Mouse (Mus musculus): ENCODE data around the gene Osbpl6. TPM values are rescaled to one million over a fixed set of nuclear protein-coding genes. Genes with fewer than 3 reads are reported as not detected.

The Osbpl6 gene
- polyA plus RNA-seq, 2 experiments, result 8.9 to 11.5 TPM

- H3K4me3 ChIP-seq (replicated peaks; ENCODE audit: low read length), result no peak overlapping the region
- no peak for ATAC-seq (ENCODE audit: low FRiP score, low read depth)
- no peak overlapping the region for H3K27ac ChIP-seq (replicated peaks; ENCODE audit: low read depth, low read length)
- H3K36me3 ChIP-seq (ENCODE audit: control insufficient read depth, insufficient read depth, low read length), result peaks cover 76% of the 10 kb centered on the region
- no peak overlapping the region for H3K4me2 ChIP-seq (replicated peaks; ENCODE audit: low read depth, low read length, severe bottlenecking)
- 95% methylated on average over 12 of the region's 12 CpGs for WGBS
- no peaks in the 10 kb centered on the region for H3K27me3 ChIP-seq (ENCODE audit: control insufficient read depth, insufficient read depth, low read length)
- TF ChIP-seq POLR2A (IDR thresholded peaks at IDR 0.05; ENCODE audit: borderline replicate concordance, extremely low read depth, insufficient read depth, insufficient read length), result no peak
- DNase-seq (ENCODE audit: low spot score), result no peak
- H3K9ac ChIP-seq (ENCODE audit: low read depth, low read length, severe bottlenecking), result no peak overlapping the region
- no peaks in the 10 kb centered on the region for H3K9me3 ChIP-seq (ENCODE audit: control insufficient read depth, low read length)
- no peaks in the 10 kb centered on the region for H3K4me1 ChIP-seq (ENCODE audit: control insufficient read depth, insufficient read depth, low read length)
Measured at GRCm38 (mm10) chr2:76630293-76630692, 224.0 kb downstream of the Osbpl6 start.

DNA sequence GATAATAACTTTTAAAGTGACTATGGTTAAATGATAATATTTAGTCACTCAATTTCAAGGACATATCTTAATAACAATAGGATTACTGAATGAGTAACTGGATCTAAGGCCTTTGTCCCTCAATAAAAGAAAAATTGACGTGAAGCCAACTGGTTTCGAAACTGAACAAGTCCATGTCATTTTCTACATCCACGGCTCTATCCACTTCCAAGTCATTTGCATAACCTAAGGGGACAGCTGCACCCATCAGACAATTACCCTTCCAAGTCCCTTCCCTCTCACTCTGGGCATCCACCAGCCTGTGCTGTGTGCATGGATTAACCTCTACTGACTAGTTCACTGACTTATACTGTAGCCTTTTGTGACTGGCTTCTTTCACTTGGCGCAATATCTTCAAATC, 225.3 kb downstream of the Osbpl6 start:
- DNase-seq (ENCODE audit: low spot score) (no peak), ATAC-seq (ENCODE audit: low FRiP score, low read depth) (no peak)
- Histone ChIP-seq H3K4me1 (ENCODE audit: control insufficient read depth, insufficient read depth, low read length) (no peaks in the 10 kb centered on the region), H3K27me3 (ENCODE audit: control insufficient read depth, insufficient read depth, low read length) (no peaks in the 10 kb centered on the region), H3K9me3 (ENCODE audit: control insufficient read depth, low read length) (no peaks in the 10 kb centered on the region), H3K4me3 (replicated peaks; ENCODE audit: low read length) (no peak overlapping the region), H3K27ac (replicated peaks; ENCODE audit: low read depth, low read length) (no peak overlapping the region), H3K9ac (ENCODE audit: low read depth, low read length, severe bottlenecking) (no peak overlapping the region), H3K4me2 (replicated peaks; ENCODE audit: low read depth, low read length, severe bottlenecking) (no peak overlapping the region), H3K36me3 (ENCODE audit: control insufficient read depth, insufficient read depth, low read length) (peaks cover 81% of the 10 kb centered on the region)
- WGBS, result 95% methylated on average over 4 of the region's 4 CpGs
- TF ChIP-seq POLR2A (IDR thresholded peaks at IDR 0.05; ENCODE audit: borderline replicate concordance, extremely low read depth, insufficient read depth, insufficient read length), result no peak

GRCm38 (mm10) chr2:76639637-76640036, 233.3 kb downstream of the Osbpl6 start:
- no peak for TF ChIP-seq POLR2A (IDR thresholded peaks at IDR 0.05; ENCODE audit: borderline replicate concordance, extremely low read depth, insufficient read depth, insufficient read length)
- H3K4me3 ChIP-seq (replicated peaks; ENCODE audit: low read length), result no peak overlapping the region
- 96% methylated on average over 2 of the region's 2 CpGs for WGBS

GRCm38 (mm10) chr2:76643801-76644200, 237.5 kb downstream of the Osbpl6 start:
- TF ChIP-seq POLR2A (IDR thresholded peaks at IDR 0.05; ENCODE audit: borderline replicate concordance, extremely low read depth, insufficient read depth, insufficient read length), result no peak
- Histone ChIP-seq H3K9ac (ENCODE audit: low read depth, low read length, severe bottlenecking) (no peak overlapping the region), H3K36me3 (ENCODE audit: control insufficient read depth, insufficient read depth, low read length) (peaks cover 46% of the 10 kb centered on the region)

More at GRCm38 (mm10) chr2:76639637-76640036, 233.3 kb downstream of the Osbpl6 start:
- no peak overlapping the region for H3K4me2 ChIP-seq (replicated peaks; ENCODE audit: low read depth, low read length, severe bottlenecking)
- H3K9me3 ChIP-seq (ENCODE audit: control insufficient read depth, low read length), result no peaks in the 10 kb centered on the region
- DNase-seq (ENCODE audit: low spot score), result no peak
- no peaks in the 10 kb centered on the region for H3K4me1 ChIP-seq (ENCODE audit: control insufficient read depth, insufficient read depth, low read length)
- no peak overlapping the region for H3K27ac ChIP-seq (replicated peaks; ENCODE audit: low read depth, low read length)
- H3K9ac ChIP-seq (ENCODE audit: low read depth, low read length, severe bottlenecking), result no peak overlapping the region
- no peaks in the 10 kb centered on the region for H3K27me3 ChIP-seq (ENCODE audit: control insufficient read depth, insufficient read depth, low read length)
- ATAC-seq (ENCODE audit: low FRiP score, low read depth), result no peak
- H3K36me3 ChIP-seq (ENCODE audit: control insufficient read depth, insufficient read depth, low read length), result peaks cover 79% of the 10 kb centered on the region

DNA sequence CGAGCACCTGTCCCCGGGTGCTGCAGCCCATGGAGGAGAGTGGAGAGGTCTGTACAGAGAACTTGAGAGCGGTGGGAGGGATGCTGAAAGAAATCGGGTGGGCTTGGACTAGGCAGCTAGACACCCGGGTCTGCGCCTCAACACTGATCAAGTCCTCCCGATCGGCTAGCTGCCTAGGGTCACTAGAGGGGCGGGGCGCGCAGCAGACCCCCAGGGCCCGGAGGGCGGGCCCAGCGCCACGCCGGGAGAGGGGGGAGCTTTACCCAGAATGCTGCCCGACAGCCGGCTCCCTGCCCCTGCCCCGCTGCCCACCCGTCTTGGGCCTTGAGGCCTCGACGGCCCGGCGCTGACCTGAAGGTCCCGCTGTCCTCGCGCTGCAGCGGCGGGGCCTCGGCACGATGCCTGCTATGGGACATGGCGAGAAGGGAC, 241.1 kb downstream of the Osbpl6 start:
- Histone ChIP-seq H3K27me3 (ENCODE audit: control insufficient read depth, insufficient read depth, low read length) (no peaks in the 10 kb centered on the region), H3K36me3 (ENCODE audit: control insufficient read depth, insufficient read depth, low read length) (peaks cover 12% of the 10 kb centered on the region), H3K4me2 (replicated peaks; ENCODE audit: low read depth, low read length, severe bottlenecking) (peak overlapping the region; percentile 64), H3K4me3 (replicated peaks; ENCODE audit: low read length) (peak overlapping the region; percentile 83), H3K9ac (ENCODE audit: low read depth, low read length, severe bottlenecking) (peak overlapping the region; percentile 85), H3K9me3 (ENCODE audit: control insufficient read depth, low read length) (no peaks in the 10 kb centered on the region), H3K4me1 (ENCODE audit: control insufficient read depth, insufficient read depth, low read length) (peaks cover 11% of the 10 kb centered on the region), H3K27ac (replicated peaks; ENCODE audit: low read depth, low read length) (peak overlapping the region; percentile 85)
- DNase-seq (ENCODE audit: low spot score) (no peak), ATAC-seq (ENCODE audit: low FRiP score, low read depth) (peak; percentile 17)
- WGBS, result 7% methylated on average over 24 of the region's 32 CpGs
- TF ChIP-seq POLR2A (IDR thresholded peaks at IDR 0.05; ENCODE audit: borderline replicate concordance, extremely low read depth, insufficient read depth, insufficient read length), result no peak

More at GRCm38 (mm10) chr2:76643801-76644200, 237.5 kb downstream of the Osbpl6 start:
- H3K27ac ChIP-seq (replicated peaks; ENCODE audit: low read depth, low read length), result no peak overlapping the region
- H3K4me2 ChIP-seq (replicated peaks; ENCODE audit: low read depth, low read length, severe bottlenecking), result no peak overlapping the region
- ATAC-seq (ENCODE audit: low FRiP score, low read depth), result no peak
- no peak overlapping the region for H3K4me3 ChIP-seq (replicated peaks; ENCODE audit: low read length)
- H3K27me3 ChIP-seq (ENCODE audit: control insufficient read depth, insufficient read depth, low read length), result no peaks in the 10 kb centered on the region
- H3K4me1 ChIP-seq (ENCODE audit: control insufficient read depth, insufficient read depth, low read length), result peaks cover 9% of the 10 kb centered on the region
- no peak for DNase-seq (ENCODE audit: low spot score)
- H3K9me3 ChIP-seq (ENCODE audit: control insufficient read depth, low read length), result no peaks in the 10 kb centered on the region

All from limb, embryonic 14.5 days (tissue).